Mouse (Mus musculus): ENCODE results near the gene Krtap21-1.

The Krtap21-1 gene

DNA sequence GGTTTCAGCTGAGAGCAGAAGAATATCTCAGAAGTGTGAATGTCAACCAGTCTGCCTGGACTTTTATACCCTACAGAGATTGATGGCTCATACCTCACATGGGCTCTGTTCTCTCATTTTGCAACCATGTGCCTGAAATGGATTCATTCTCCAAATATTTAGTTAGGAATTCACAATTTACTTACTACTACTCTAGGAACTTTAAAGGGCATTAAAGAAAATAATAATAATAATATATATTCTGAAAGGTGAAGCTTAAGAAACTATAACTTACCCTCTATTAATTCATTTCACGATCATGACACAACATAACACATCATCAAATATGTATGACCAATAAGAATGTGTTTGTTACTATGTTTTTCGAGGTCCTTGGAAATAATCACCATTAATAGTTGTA, at the start of gene Krtap21-1:
TSS of gene Krtap21-1 (minus strand) at position 101 of the 400 bp plus-strand sequence.
- DNase-seq (ENCODE audit: low spot score in 2 of 2) = no peak

- peak in 1 of 2 experiments; percentile 1 for DNase-seq (ENCODE audit: low spot score in 2 of 2)
Observed at GRCm38 (mm10) chr16:89429586-89429985, 25.9 kb upstream of the Krtap21-1 start.

DNA sequence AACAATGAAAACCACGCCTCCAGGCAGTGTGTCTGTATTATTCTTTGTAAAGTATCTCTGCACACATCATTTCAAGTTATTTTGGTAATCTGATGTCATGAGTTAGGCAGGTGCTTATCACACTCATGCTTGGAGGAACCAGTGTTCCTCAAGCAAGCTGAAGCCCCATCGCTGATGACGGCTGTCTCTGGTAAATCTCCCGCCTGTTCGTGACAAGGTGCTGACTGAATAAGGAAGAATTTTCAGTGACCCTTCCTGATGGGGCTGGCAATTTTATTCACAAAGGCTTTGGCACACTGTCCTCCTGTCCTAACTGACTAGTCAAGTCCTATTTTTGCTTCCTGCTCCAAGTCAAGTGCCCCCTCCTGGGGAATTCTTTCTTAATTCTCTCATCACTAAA, 21.6 kb upstream of the Krtap21-1 start:
- no peak for DNase-seq (ENCODE audit: low spot score in 2 of 2)

DNA sequence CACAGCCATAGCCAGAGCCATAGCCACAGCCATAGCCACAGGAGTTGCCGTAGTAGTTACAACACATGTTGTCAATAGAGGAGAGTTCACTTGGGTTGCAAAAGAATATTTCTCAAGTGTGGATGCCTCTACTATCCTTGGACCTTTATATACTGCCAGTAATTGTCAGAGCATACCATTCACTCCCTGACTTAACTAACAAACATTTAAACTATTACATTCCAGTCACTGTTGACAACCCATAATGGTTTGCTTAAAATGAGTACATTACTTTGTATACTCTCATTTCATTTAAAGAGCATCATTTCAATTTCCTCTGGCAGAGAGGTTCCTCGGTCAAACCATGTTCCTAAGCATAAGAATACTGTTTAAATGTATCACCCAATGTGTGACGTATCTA, 16.3 kb upstream of the Krtap21-1 start, which contains the start of gene Krtap6-2:
TSS of gene Krtap6-2 (minus strand) at position 101 of the 400 bp plus-strand sequence.
- DNase-seq (ENCODE audit: low spot score in 2 of 2) = no peak

GRCm38 (mm10) chr16:89416311-89416710, 12.6 kb upstream of the Krtap21-1 start:
- DNase-seq (ENCODE audit: low spot score in 2 of 2) = no peak

DNA sequence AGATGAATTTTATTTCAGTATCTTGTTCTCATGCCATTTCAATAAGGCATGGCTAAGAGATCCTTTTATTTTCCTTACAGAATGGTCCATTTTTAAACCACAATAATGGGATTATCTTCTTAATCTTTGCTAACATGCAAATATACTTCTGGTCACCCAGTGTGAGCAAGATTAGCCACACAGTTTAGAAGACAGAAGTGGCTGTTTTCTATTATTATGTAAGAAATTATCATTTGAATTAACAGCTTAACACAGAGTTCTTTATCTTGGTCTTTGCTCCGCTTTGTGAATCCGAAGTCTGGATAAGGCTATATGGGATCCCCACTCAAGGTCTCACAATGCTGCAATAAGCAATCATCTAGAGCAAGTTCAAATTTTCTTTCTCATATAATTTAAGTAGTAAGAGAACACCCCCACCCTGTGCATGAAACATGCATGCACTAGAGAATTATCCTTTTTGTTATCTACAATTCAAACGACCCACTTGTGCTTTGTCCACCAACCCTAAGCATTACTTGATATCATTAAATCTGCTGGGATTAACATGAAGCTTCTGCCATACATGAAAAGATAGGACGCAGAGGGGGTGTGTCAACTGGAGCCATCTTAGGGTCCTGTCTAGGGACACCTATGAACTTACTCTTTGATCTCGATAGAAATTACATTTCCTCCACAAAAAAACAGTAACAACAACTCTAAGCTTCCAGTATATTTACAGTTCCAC, 6.8 kb upstream of the Krtap21-1 start:
- DNase-seq (ENCODE audit: low spot score in 2 of 2) = no peak

DNA sequence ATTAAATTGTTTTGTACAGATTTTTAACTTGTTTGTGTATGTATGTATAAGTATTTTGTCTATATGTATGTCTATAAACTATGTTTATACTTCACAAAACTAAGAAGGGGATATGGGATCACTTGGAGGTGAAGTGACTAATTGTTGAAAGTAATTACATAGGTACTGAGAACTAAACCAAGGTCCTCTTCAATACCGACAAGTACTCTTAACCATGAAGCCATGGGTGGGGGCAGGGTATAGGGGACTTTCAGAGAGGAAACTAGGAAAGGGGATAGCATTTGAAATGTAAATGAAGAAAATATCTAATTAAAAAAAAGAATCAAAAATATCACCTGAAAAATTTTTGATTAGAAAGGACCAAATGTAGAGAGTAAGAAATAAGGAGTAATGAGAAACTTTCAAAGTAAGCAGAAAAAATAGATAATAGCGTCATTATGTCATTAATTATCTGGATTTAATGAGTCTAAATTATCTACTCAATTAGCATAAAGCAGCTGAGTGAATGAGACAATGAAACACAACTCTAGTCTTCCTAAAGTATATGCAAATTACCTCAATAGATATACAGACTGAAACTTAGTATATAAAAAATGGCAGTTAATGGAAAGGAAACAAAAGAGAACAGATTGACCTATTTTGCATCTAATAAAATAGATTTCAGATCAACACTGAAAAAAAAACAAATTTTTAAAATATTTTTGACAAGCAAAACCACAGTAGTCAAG, 30.8 kb downstream of the Krtap21-1 start:
- DNase-seq (ENCODE audit: low spot score in 2 of 2) = no peak
